Comparison of ENCODE assay signal across 24 mouse cellular contexts in the genomic region with DNA sequence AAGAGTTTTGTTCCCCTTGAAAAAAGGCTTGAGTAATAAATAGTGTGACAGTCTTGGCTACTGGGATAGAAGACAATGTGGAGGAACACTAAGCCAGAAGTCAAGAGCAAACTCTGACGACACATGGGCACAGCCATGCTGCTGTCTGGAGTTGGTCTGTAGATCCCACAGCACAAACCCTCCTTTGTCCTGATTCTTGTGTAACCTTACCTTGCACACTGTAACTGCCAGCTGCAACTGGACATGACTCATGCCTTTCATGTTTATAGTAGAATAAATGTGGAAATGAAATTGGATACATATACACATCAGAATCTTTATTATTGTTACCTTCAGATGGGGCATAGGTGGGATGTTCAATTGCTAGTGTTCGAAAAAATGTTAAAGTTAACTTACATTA.
A peak's percentile ranks its signal among the peaks of the same experiment; 100 is the strongest.
DNase-seq lines count a peak whose midpoint lies in the region; ATAC-seq and TF ChIP-seq lines count a peak whose summit lies in the region.
"Had no signal": no experiment of that assay in that cellular context is flagged by ENCODE, and none has a peak within 500 bp of the region (broad histone marks: within the 10 kb centered on the region; RNA-seq: fewer than 3 reads in every experiment).

No protein-coding gene starts in this region.

- H3K4me2 ChIP-seq in intestine, postnatal 0 days (replicated peaks; ENCODE audit: low read depth) = no peak overlapping the region
- no peak overlapping the region for H3K4me2 ChIP-seq in intestine, embryonic 15.5 days (replicated peaks)
- no peak overlapping the region for H3K4me2 ChIP-seq in embryonic facial prominence, embryonic 14.5 days (ENCODE audit: low read depth, low read length)
- H3K4me2 ChIP-seq in limb, embryonic 14.5 days (replicated peaks; ENCODE audit: low read depth, low read length, severe bottlenecking) = no peak overlapping the region
- H3K4me2 ChIP-seq in hindbrain, embryonic 13.5 days = no peak overlapping the region
- H3K4me2 ChIP-seq: midbrain, embryonic 15.5 days; neural tube, embryonic 15.5 days had no signal

- ATAC-seq in intestine, postnatal 0 days = peak; percentile 77
- ATAC-seq in intestine, embryonic 15.5 days = no peak
- ATAC-seq in embryonic facial prominence, embryonic 14.5 days (ENCODE audit: low read depth) = 0 out of 2 replicates have a peak, but pooled peaks have one; percentile 44
- ATAC-seq in limb, embryonic 14.5 days (ENCODE audit: low FRiP score, low read depth) = peak; percentile 81; the same call in 1 of the 2 replicates
- no peak for ATAC-seq in hindbrain, embryonic 13.5 days (ENCODE audit: low FRiP score)
- ATAC-seq: forebrain, embryonic 14.5 days; midbrain, embryonic 15.5 days; Patski had no signal

- no peaks in the 10 kb centered on the region for H3K4me1 ChIP-seq in intestine, postnatal 0 days (replicated peaks; ENCODE audit: control insufficient read depth, insufficient read depth, low read length)
- H3K4me1 ChIP-seq in intestine, embryonic 15.5 days (replicated peaks) = no peaks in the 10 kb centered on the region
- no peaks in the 10 kb centered on the region for H3K4me1 ChIP-seq in embryonic facial prominence, embryonic 14.5 days (ENCODE audit: control insufficient read depth, insufficient read depth, low read length)
- H3K4me1 ChIP-seq in limb, embryonic 14.5 days (ENCODE audit: control insufficient read depth, insufficient read depth, low read length) = no peaks in the 10 kb centered on the region
- H3K4me1 ChIP-seq in hindbrain, embryonic 13.5 days (replicated peaks) = no peaks in the 10 kb centered on the region
- H3K4me1 ChIP-seq: hindbrain, embryonic 10.5 days; midbrain, embryonic 15.5 days; neural tube, embryonic 15.5 days had no signal

- H3K27me3 ChIP-seq in intestine, postnatal 0 days (replicated peaks; ENCODE audit: control insufficient read depth, insufficient read depth, low read length) = no peaks in the 10 kb centered on the region
- H3K27me3 ChIP-seq in intestine, embryonic 15.5 days (replicated peaks) = no peaks in the 10 kb centered on the region
- no peaks in the 10 kb centered on the region for H3K27me3 ChIP-seq in embryonic facial prominence, embryonic 14.5 days (replicated peaks; ENCODE audit: control insufficient read depth, insufficient read depth, low read length)
- H3K27me3 ChIP-seq in limb, embryonic 14.5 days (ENCODE audit: control insufficient read depth, insufficient read depth, low read length) = no peaks in the 10 kb centered on the region
- no peaks in the 10 kb centered on the region for H3K27me3 ChIP-seq in hindbrain, embryonic 13.5 days
- H3K27me3 ChIP-seq: midbrain, embryonic 15.5 days; neural tube, embryonic 15.5 days; Patski had no signal

- WGBS in intestine, postnatal 0 days = 68% methylated on average over 2 of the region's 2 CpGs
- 71% methylated on average over 2 of the region's 2 CpGs for WGBS in intestine, embryonic 15.5 days
- 56% methylated on average over 2 of the region's 2 CpGs for WGBS in embryonic facial prominence, embryonic 14.5 days
- WGBS in limb, embryonic 14.5 days = 35% methylated on average over 2 of the region's 2 CpGs
- 73% methylated on average over 2 of the region's 2 CpGs for WGBS in hindbrain, embryonic 13.5 days

- H3K4me3 ChIP-seq in intestine, postnatal 0 days (ENCODE audit: low read depth, low read length) = no peak overlapping the region
- H3K4me3 ChIP-seq in intestine, embryonic 15.5 days (replicated peaks) = no peak overlapping the region
- no peak overlapping the region for H3K4me3 ChIP-seq in embryonic facial prominence, embryonic 14.5 days (ENCODE audit: low read depth, low read length)
- H3K4me3 ChIP-seq in limb, embryonic 14.5 days (replicated peaks; ENCODE audit: low read length) = no peak overlapping the region
- no peak overlapping the region for H3K4me3 ChIP-seq in hindbrain, embryonic 13.5 days
- H3K4me3 ChIP-seq: heart, adult 2 months; hindbrain, embryonic 10.5 days; megakaryocyte, embryonic 14.5 days; midbrain, embryonic 15.5 days; neural tube, embryonic 15.5 days had no signal

- peak; percentile 46 for DNase-seq in embryonic facial prominence, embryonic 14.5 days (ENCODE audit: low spot score)
- peak; percentile 27 for DNase-seq in limb, embryonic 14.5 days (ENCODE audit: low spot score)
- no peak for DNase-seq in left cerebral cortex, adult 8-10 months (ENCODE audit: low spot score in 2 of 2)
- DNase-seq in testis, postnatal 14 days (ENCODE audit: low spot score) = no peak
- DNase-seq: adrenal gland, postnatal 10 days; B cell, adult 2 months; cerebellum, adult 9-11 months; gastrocnemius, postnatal 14 days; heart, adult 2 months; kidney, adult 8-10 months; kidney, postnatal 25 days; liver; lung, postnatal 10 days; right cerebral cortex, postnatal 25 days; thymus, postnatal 25 days had no signal

- H3K9me3 ChIP-seq in intestine, postnatal 0 days (ENCODE audit: control insufficient read depth) = no peaks in the 10 kb centered on the region
- H3K9me3 ChIP-seq in intestine, embryonic 15.5 days = no peaks in the 10 kb centered on the region
- H3K9me3 ChIP-seq in embryonic facial prominence, embryonic 14.5 days (ENCODE audit: control insufficient read depth, low read length) = no peaks in the 10 kb centered on the region
- no peaks in the 10 kb centered on the region for H3K9me3 ChIP-seq in limb, embryonic 14.5 days (ENCODE audit: control insufficient read depth, low read length)
- no peaks in the 10 kb centered on the region for H3K9me3 ChIP-seq in hindbrain, embryonic 13.5 days
- H3K9me3 ChIP-seq: hindbrain, embryonic 10.5 days; midbrain, embryonic 15.5 days; neural tube, embryonic 15.5 days had no signal

- H3K9ac ChIP-seq in intestine, postnatal 0 days (ENCODE audit: low read depth, low read length) = no peak overlapping the region
- no peak overlapping the region for H3K9ac ChIP-seq in intestine, embryonic 15.5 days
- no peak overlapping the region for H3K9ac ChIP-seq in embryonic facial prominence, embryonic 14.5 days (ENCODE audit: low read depth, low read length)
- H3K9ac ChIP-seq in limb, embryonic 14.5 days (ENCODE audit: low read depth, low read length, severe bottlenecking) = no peak overlapping the region
- no peak overlapping the region for H3K9ac ChIP-seq in hindbrain, embryonic 13.5 days
- H3K9ac ChIP-seq: midbrain, embryonic 15.5 days; neural tube, embryonic 15.5 days had no signal

- no peaks in the 10 kb centered on the region for H3K36me3 ChIP-seq in intestine, postnatal 0 days (ENCODE audit: control insufficient read depth, insufficient read depth)
- H3K36me3 ChIP-seq in intestine, embryonic 15.5 days = no peaks in the 10 kb centered on the region
- no peaks in the 10 kb centered on the region for H3K36me3 ChIP-seq in embryonic facial prominence, embryonic 14.5 days (ENCODE audit: control insufficient read depth, insufficient read depth, low read length)
- H3K36me3 ChIP-seq in limb, embryonic 14.5 days (ENCODE audit: control insufficient read depth, insufficient read depth, low read length) = no peaks in the 10 kb centered on the region
- no peaks in the 10 kb centered on the region for H3K36me3 ChIP-seq in hindbrain, embryonic 13.5 days
- H3K36me3 ChIP-seq: hindbrain, embryonic 10.5 days; midbrain, embryonic 15.5 days; neural tube, embryonic 15.5 days had no signal

- no peak overlapping the region for H3K27ac ChIP-seq in intestine, postnatal 0 days (ENCODE audit: low read depth, low read length)
- no peak overlapping the region for H3K27ac ChIP-seq in intestine, embryonic 15.5 days
- no peak overlapping the region for H3K27ac ChIP-seq in embryonic facial prominence, embryonic 14.5 days (replicated peaks; ENCODE audit: low read depth, low read length)
- no peak overlapping the region for H3K27ac ChIP-seq in limb, embryonic 14.5 days (replicated peaks; ENCODE audit: low read depth, low read length)
- no peak overlapping the region for H3K27ac ChIP-seq in hindbrain, embryonic 13.5 days
- H3K27ac ChIP-seq: heart, adult 2 months; hindbrain, embryonic 10.5 days; midbrain, embryonic 15.5 days; neural tube, embryonic 15.5 days had no signal

- no peak for TF ChIP-seq CTCF in intestine, postnatal 0 days (IDR thresholded peaks at IDR 0.05; ENCODE audit: low read depth)

- TF ChIP-seq POLR2A in limb, embryonic 14.5 days (IDR thresholded peaks at IDR 0.05; ENCODE audit: borderline replicate concordance, extremely low read depth, insufficient read depth, insufficient read length) = no peak

Comparison
In these comparisons a context has a peak if more than half of its experiments do, and no peak if none do; other contexts are left out.
1. ATAC-seq: peak in intestine, postnatal 0 days (single experiment), embryonic facial prominence, embryonic 14.5 days (single experiment) and limb, embryonic 14.5 days (single experiment); none in intestine, embryonic 15.5 days (single experiment) and hindbrain, embryonic 13.5 days (single experiment).
2. DNase-seq: peak in embryonic facial prominence, embryonic 14.5 days (single experiment) and limb, embryonic 14.5 days (single experiment); none in left cerebral cortex, adult 8-10 months (0 of 2) and testis, postnatal 14 days (single experiment).